Mouse (Mus musculus) C2C12 (cell line): ENCODE results near the gene Slc2a13.

Experiments
- CEBPB ChIP-seq: IDR thresholded peaks from one replicate; pipeline ENCODE4 v1.6.1; 2011; ENCODE audit warnings: low read depth, mild to moderate bottlenecking, control low read depth, moderate library complexity
- CTCF ChIP-seq: IDR thresholded peaks from one replicate; pipeline ENCODE4 v1.5.1; 2011; ENCODE audit not compliant: control insufficient read depth, insufficient read depth, insufficient read length
- MAX ChIP-seq: IDR thresholded peaks from one replicate; pipeline ENCODE4 v1.6.1; 2011; ENCODE audit warnings: mild to moderate bottlenecking, control low read depth
- MYOD1 ChIP-seq: IDR thresholded peaks from one replicate; pipeline ENCODE4 v1.6.1; 2011; ENCODE audit warnings: low read depth; ENCODE audit not compliant: control insufficient read depth, insufficient read length
- MYOG ChIP-seq: IDR thresholded peaks from one replicate; pipeline ENCODE4 v1.6.1; 2011; ENCODE audit not compliant: control insufficient read depth, insufficient read length; ENCODE audit errors: extremely low read depth
- USF1 ChIP-seq: IDR thresholded peaks from one replicate; pipeline ENCODE4 v1.6.1; 2011; ENCODE audit warnings: low read depth, mild to moderate bottlenecking, control low read depth, moderate library complexity

DNA sequence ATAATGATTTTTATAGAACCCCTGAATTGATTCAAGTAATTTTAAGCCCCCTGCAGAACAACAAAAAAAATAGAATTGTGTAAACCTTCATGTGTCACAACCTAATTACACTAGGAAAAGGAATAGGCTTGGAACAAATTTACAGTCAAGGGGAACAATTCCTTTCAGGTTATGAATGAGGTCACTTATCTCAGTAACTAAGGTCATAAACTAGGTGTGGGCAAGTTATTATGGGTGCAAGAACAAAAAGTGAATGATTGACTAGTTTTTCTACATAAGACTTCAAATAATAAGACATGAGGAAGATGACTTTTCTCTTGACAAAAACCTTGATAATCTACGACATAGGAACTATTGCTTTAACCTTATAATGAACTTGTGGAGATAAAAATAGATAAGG is 191.2 kb downstream of the Slc2a13 start:
- no peak for TF ChIP-seq CTCF
- TF ChIP-seq MAX: no peak
- TF ChIP-seq MYOD1: no peak
- no peak for TF ChIP-seq CEBPB
- no peak for TF ChIP-seq MYOG
- no peak for TF ChIP-seq USF1
